Mouse (Mus musculus) testis, adult 2 months (tissue): ENCODE measurements around the gene Dbndd1.
"Not testable (repeated sequence)": the region's sequence is repeated elsewhere in the genome, so short reads cannot be mapped to it uniquely, and the experiment has no call there.

Source experiments
- CTCF ChIP-seq: fragments of 200-500 bp; IDR thresholded peaks from 2 replicates; pipeline ENCODE4 v1.5.1; 2012; ENCODE audit warnings: low read depth, mild to moderate bottlenecking, inconsistent platforms, low read length, moderate library complexity; ENCODE audit not compliant: control insufficient read depth, insufficient read depth, insufficient replicate concordance
- POLR2A ChIP-seq: fragments of 200-500 bp; IDR thresholded peaks from 2 replicates; pipeline ENCODE4 v1.6.1; 2012; ENCODE audit warnings: low read depth, mild to moderate bottlenecking, inconsistent platforms, low read length, moderate library complexity; ENCODE audit not compliant: control insufficient read depth

GRCm38 (mm10) chr8:123520048-123520447, 4.8 kb upstream of the Dbndd1 start:
- not testable (repeated sequence) for TF ChIP-seq POLR2A, CTCF
